Mouse (Mus musculus) olfactory bulb, adult 2 months (tissue): Measurements from ENCODE around the gene Gpr176.

Experiments used
- CTCF ChIP-seq: fragments of 200-500 bp; IDR thresholded peaks from 2 replicates; pipeline ENCODE4 v1.5.1; 2012; ENCODE audit warnings: low read depth, mild to moderate bottlenecking, low read length, moderate library complexity; ENCODE audit not compliant: insufficient read depth
- POLR2A ChIP-seq: fragments of 200-500 bp; IDR thresholded peaks from 2 replicates; pipeline ENCODE4 v1.6.1; 2012; ENCODE audit warnings: mild to moderate bottlenecking, low read depth, low read length, moderate library complexity; ENCODE audit not compliant: insufficient read depth

DNA sequence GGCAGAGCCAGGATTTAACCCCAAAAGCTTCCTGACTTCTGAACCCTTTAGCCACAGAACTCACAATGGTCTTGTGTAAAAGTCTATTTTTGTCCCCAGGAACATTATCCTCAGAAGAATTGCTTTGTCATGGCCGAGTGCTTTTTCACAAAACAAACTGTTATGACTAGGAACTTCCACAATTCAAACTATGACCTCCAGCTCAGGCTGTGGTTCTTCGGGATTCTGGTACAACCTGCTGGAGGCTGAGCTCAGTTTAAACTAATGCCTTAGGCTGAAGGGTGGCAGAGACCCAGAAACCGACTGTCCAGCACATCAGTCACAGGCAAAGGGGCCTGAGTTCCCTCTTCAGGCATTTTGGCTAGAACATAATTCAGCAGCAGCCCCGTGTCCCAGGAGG, 19.7 kb downstream of the Gpr176 start:
- TF ChIP-seq CTCF: no peak
- no peak for TF ChIP-seq POLR2A
